Mouse (Mus musculus) gastrocnemius, postnatal 36 days (tissue): ENCODE results near the gene Slamf9. TPM values are rescaled to one million over a fixed set of nuclear protein-coding genes. Genes with fewer than 3 reads are reported as not detected.

ENCODE experiments used
- DNase-seq, 2 experiments: peaks; one replicate each; pipeline ENCODE4 v3.0.0; 2022
- intact Hi-C: fragments of 180-260 bp; cut with DNase I; formaldehyde crosslinking; loops from one replicate; pipeline ENCODE4 v1.15.1; 2025
- total RNA-seq, 2 experiments: library from RNA; stranded (reverse); gene quantifications; 2 replicates each; pipeline ENCODE4 v1.2.3; 2021

Slamf9 gene
- total RNA-seq, 2 experiments from 2014 or later: 0.20 to 0.33 TPM

DNA sequence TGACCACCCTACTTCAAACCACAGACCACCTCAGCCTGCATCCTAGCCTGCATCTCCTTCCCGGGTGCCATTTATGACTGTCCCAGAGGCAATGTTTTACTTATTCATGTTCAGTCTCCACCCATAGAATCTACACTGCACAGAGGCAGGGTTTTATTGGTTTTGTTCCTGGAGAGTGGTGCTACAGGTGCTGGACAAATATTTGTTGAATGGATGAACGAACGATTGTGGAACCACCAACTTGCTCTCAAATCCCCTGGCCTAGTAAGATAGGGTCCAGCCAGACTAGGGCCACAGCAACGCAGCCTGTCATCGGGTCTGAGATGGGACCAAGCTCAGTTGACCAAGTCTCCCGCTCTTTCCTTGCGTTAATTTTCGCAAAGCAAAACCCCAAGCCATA is 34.8 kb downstream of the Slamf9 start:
- intact Hi-C loops: no loop called here
- no peak for DNase-seq

DNA sequence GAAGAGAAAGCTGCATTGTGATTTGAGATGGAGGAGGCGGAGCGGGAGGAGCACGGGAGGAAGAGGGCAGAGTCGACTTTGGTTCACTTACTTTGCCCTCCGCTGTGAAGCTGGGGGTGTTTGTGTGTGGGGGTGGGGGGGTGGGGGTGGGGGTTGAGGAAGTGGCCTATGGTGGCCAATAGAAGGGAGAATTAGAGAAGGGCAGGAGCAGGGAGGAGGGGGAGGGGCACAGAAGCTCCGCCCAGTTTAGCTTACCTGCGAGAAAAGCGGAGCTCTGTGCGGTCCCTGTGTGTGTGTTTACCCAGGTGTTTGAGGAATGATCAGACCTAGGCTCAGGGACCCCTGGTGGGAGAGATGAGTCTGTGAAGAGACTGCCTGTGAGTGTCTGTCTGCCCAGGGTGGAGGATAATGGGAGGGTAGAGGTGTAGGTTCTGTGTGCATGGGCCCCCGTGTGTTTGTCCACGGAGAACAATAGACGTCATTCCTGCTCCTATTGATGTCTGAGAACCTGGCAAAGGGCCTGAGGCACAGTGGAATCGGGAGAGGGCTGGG is 35.3 kb downstream of the Slamf9 start:
- DNase-seq: no peak
- intact Hi-C loops: no loop called here

DNA sequence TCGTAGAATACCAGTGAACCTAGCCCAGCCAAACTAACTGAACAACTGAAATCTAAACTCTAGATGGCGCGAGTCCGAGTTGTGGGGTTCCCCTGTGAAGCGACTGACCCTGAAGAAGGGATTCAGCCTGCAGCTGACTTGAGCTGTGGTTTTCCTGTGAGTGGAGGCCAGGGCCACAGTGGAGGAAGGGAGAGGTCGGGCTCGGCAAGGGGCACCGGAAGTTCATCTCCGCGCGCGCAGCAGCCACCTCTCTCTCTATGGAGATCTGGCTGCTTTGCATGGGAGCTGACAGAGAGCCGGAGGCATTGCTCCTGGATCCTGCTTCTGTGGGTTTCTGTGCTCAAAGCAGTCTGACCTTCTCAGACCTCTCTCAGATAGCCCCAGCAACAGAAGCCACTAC is 37.8 kb downstream of the Slamf9 start:
- DNase-seq: peak; percentile 40 to 41
- intact Hi-C loops: no loop called here

DNA sequence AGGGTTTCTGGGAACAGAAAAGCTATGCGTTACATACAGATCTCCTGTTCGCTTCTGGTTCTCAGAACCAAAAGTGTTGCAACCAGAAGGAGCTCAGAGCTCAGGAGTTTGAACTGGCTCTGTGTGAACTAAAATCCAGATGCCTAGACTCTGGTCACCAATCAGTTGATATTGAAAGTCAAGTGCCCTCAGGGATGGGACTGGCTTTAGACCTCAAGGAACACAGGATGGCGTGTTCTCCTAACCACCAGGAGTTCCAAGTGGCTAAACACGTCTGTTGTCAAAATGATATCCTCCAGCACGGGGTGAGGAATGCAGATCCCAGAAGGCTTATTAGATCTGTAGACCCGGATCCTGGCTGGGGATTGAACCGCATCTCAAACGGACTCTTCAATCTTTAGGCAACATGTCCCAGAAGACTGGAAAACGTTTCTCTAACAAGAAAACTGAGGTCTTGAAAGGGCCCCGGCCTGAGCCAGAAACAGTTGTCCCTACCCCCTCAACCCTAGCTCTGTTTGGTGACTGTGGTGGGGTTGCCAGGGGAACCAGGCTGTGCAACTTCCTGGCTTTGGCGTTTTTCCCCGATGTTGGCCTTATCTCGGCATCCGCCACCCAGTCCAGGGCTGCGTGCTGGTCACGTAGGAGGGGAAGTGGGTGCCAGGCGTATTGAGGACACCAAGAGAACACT is 38.5 kb downstream of the Slamf9 start:
- DNase-seq: peak; percentile 38 to 49
- intact Hi-C loops: no loop called here

GRCm38 (mm10) chr1:172514213-172514529 is 39.0 kb downstream of the Slamf9 start:
- DNase-seq: no peak

GRCm38 (mm10) chr1:172514551-172515268 is 39.6 kb downstream of the Slamf9 start:
- no peak for DNase-seq
- intact Hi-C loops: no loop called here

More at GRCm38 (mm10) chr1:172514213-172514529, 39.0 kb downstream of the Slamf9 start:
- intact Hi-C loops: no loop called here

DNA sequence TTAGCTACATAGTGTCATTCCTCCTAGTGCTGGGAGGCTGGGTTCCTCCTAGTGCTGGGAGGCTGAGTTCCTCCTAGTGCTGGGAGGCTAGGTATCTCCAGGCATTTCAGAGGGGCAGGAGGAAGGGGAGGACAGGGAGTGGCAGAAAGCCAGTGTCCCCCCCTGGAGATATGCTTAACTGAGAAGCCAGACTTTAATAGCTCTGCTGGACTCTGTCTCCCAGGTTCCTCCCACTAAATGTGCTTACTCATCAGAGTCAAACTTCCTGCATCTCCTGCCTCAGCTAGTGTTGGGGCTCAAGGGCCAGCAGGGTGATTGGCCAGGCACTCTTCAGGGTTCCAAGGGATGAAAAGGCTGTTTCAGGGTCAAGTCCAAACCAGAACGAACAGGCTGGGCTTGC is 40.2 kb downstream of the Slamf9 start:
- intact Hi-C loops: no loop called here
- no peak for DNase-seq

GRCm38 (mm10) chr1:172518013-172518412 is 42.9 kb downstream of the Slamf9 start:
- DNase-seq: no peak
- intact Hi-C loops: no loop called here

DNA sequence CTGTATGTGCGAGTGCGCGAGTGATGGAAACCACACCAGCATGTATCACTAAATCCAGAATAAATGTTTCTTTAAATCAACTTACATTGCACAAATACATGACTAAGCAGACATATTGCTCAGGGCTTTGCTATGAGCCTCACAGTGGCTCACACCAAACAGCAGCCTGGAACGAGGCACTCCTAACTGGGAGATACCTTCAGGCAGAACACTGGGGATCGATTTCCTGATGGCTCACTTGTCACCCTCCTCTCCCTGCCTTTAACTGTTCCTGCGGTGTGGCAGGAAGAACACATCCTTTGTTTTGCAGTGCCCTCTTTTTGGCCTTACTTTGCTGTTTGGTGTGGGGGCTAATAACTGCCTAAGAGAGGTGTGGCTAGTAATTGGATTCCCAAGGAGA is 44.5 kb downstream of the Slamf9 start:
- no peak for DNase-seq
- intact Hi-C loops: no loop called here

DNA sequence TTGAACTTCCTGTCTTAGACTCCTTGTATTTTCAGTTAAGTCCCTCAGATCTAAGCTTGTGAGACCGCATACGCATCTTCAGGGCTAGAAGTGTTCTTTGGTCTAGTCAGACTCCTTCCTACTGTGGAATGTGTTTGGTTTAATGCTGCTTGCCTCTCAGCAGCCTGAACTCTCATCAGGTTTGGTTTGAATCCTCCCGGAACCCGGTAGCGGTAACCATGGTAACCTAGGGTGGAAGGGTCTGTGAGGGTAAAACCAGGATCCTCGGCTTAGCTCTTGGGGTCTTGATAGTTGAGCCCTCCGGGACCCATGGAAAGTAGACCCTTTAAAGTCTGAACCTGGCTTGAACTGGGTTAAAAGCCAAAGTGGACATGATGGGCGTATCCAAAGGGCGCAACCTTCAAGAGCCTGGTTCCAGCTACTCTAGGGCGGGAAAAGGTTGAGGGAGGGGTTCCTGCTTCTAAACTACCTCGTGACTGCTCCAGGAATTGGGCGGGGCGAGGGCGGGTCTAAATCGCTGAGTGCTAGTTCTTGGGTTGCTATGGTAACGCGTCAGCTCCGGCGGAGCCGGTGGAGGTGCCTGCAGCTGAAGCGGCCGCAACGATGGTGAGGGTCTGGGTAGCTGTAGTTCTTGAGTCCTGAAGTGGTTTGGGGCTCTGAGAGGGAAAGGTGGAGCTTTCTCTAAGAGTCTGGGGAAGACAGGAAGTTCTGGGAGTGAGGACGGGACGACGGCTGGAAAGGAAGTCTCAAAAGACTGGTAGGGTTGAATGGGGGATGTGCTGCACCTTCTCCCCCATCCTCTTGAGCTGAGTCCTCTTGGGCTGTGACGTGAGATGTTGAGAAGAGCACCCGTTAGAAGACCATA is 45.6 kb downstream of the Slamf9 start, which contains the start of gene Cfap45:
Cfap45 (plus strand) TSS at position 226 of the 865 bp plus-strand sequence.
- intact Hi-C loops: no loop called here
- DNase-seq: peak; percentile 61 to 65

- DNase-seq: no peak
- intact Hi-C loops: no loop called here
Observed at GRCm38 (mm10) chr1:172522524-172522923, 47.4 kb downstream of the Slamf9 start.

DNA sequence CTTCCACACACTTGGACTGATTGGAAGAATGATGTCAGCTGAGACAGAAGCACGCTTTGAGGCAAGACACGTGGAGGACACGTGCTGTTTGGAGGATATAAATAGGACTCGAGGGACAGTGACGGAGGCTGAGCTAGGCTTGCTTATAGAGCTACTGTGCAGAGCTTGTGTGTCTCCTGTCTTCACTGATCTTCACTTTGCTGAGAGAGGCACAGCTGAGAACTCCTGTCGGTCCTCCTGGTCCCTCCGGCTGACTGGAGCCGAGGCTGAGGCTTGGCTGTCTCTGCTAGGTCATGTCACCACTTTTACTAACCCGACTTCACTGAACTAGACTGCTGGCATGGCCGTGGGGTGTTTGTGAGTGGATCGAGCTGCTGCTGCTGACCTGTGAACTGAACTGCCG is 48.5 kb downstream of the Slamf9 start:
- intact Hi-C loops: no loop called here
- no peak for DNase-seq

DNA sequence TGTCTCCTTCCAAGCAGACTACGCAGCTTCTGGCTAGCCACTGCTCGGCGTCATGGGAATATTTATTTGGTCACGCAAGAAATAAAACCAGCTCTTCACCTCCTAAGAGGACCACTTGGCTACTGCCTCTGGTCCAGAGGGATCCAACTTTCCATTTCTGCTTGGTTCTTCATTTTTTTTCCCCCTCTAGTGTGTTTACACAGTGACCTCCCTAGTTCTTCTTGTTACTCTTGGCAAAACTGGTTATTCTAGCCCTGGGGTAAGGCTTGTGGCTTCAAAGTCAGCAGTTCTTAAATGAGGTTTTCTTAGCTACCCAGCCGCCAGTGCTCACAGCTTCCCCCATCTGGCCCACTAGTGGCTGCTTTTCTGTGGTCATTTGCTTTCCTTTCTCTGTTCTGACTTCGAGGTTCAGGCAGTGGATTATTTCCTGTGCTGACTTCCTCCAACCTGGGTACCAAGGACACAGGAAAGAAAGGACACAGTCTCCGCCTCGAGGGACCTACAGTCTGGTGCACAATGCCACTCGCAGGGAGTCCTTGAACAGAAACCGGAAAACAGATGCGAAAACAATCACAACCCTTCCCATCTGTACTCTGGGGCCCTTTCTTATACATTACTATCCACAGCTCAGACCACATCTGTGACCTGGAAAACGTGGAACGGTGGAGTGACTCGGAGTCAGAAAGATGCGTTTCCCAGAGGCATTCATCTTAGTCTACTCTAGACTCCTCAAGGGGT is 50.0 kb downstream of the Slamf9 start:
- intact Hi-C loops: loop anchor here (5.0 kb wide), 4 partner anchors 37 to 872 kb away; partner anchors contain the start of gene Dusp23
- no peak for DNase-seq

- intact Hi-C loops: loop anchor here (5.0 kb wide), 4 partner anchors 36 to 871 kb away; partner anchors contain the start of gene Dusp23
- no peak for DNase-seq
Observed at GRCm38 (mm10) chr1:172525971-172526370, 50.8 kb downstream of the Slamf9 start.

GRCm38 (mm10) chr1:172526380-172527081 is 51.4 kb downstream of the Slamf9 start:
- no peak for DNase-seq
- intact Hi-C loops: loop anchor here (5.0 kb wide), 4 partner anchors 36 to 871 kb away; partner anchors contain the start of gene Dusp23

DNA sequence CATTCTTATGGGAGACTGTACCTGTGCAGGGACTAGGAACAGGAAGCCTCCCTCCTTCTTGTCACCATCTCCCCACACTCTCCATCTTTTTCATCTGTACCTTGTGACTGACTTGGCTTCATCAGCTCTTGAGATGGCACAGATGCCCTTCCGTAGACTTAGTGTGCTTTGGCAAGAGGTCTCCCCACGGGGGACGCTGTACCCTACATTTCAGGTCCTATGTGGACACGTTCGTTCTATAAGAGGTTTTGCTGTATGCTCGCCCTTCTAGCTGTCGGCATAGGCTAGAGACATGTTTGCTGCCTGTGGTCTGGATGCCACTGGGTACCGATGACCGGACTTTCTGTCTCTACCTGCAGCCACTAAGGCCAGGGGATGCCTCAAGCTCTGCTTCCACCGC is 52.3 kb downstream of the Slamf9 start:
- intact Hi-C loops: loop anchor here (5.0 kb wide), 4 partner anchors 35 to 870 kb away; partner anchors contain the start of gene Dusp23
- DNase-seq: no peak
